Mouse (Mus musculus): ENCODE results near the gene Fgf11. TPM values are rescaled to one million over a fixed set of nuclear protein-coding genes. Genes with fewer than 3 reads are reported as not detected.

Gene Fgf11
- polyA plus RNA-seq, 1 experiment from 2014 or later, result 0.97 TPM

- Histone ChIP-seq H3K9me3 (no peaks in the 10 kb centered on the region), H3K4me3 (peak overlapping the region; percentile 69), H3K36me3 (peaks cover 7% of the 10 kb centered on the region), H3K27me3 (ENCODE audit: insufficient read depth, poor library complexity, severe bottlenecking) (peaks cover 49% of the 10 kb centered on the region), H3K27ac (no peak overlapping the region), H3K4me1 (peaks cover 62% of the 10 kb centered on the region)
- WGBS, result 8% methylated on average over 9 of the region's 9 CpGs
- no peak for DNase-seq (ENCODE audit: low spot score)
These were observed 33.8 kb upstream of the Fgf11 start for GRCm38 (mm10) chr11:69835326-69835965.

DNA sequence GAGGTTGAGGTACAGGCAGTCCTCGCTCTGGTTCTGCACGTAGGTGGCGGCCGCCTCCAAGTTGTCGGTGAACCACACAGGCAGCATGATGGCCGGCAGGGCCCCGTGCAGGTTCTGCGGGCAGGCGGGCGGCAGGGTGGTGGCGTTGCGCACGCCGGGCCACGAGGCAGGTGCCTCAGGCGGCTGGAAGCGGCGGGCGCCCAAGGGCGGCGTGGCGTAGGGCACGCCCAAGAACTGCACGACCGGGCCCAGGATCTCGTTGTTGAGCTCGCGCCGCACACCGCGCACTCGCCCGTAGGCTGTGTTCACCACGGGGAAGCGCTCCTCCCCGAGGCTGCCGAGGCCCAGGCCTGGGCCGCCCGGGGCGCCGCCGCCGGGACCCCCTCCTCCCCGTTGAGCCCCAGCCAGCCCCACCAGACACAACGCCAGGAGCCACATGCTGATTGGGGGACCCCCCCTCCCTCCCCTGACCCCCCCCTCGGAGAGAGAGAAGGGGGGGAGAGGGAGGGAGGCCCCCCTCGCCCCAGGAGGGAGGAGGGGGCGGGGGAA, 32.4 kb upstream of the Fgf11 start:
- peaks cover 61% of the 10 kb centered on the region for H3K4me1 ChIP-seq
- H3K4me3 ChIP-seq, result peak overlapping the region; percentile 67
- peak overlapping the region; percentile 89 for H3K27ac ChIP-seq
- H3K36me3 ChIP-seq, result peaks cover 10% of the 10 kb centered on the region
- no peaks in the 10 kb centered on the region for H3K9me3 ChIP-seq
- 4% methylated on average over 47 of the region's 48 CpGs for WGBS
- peaks cover 49% of the 10 kb centered on the region for H3K27me3 ChIP-seq (ENCODE audit: insufficient read depth, poor library complexity, severe bottlenecking)
- DNase-seq (ENCODE audit: low spot score), result no peak

GRCm38 (mm10) chr11:69833554-69833953, 31.9 kb upstream of the Fgf11 start:
- H3K27ac ChIP-seq, result peak overlapping the region; percentile 89
- 39% methylated on average over 8 of the region's 8 CpGs for WGBS
- peaks cover 62% of the 10 kb centered on the region for H3K4me1 ChIP-seq
- H3K9me3 ChIP-seq, result no peaks in the 10 kb centered on the region
- no peak for DNase-seq (ENCODE audit: low spot score)
- H3K36me3 ChIP-seq, result peaks cover 13% of the 10 kb centered on the region
- H3K27me3 ChIP-seq (ENCODE audit: insufficient read depth, poor library complexity, severe bottlenecking), result peaks cover 49% of the 10 kb centered on the region
- H3K4me3 ChIP-seq, result peak overlapping the region; percentile 67

GRCm38 (mm10) chr11:69828832-69829231, 27.2 kb upstream of the Fgf11 start:
- peaks cover 21% of the 10 kb centered on the region for H3K4me1 ChIP-seq
- no peak overlapping the region for H3K4me3 ChIP-seq
- no peak for DNase-seq (ENCODE audit: low spot score)
- H3K27me3 ChIP-seq (ENCODE audit: insufficient read depth, poor library complexity, severe bottlenecking), result peaks cover 17% of the 10 kb centered on the region
- no peaks in the 10 kb centered on the region for H3K9me3 ChIP-seq
- H3K36me3 ChIP-seq, result peaks cover 49% of the 10 kb centered on the region
- WGBS, result 67% methylated on average over 5 of the region's 5 CpGs
- H3K27ac ChIP-seq, result no peak overlapping the region

- H3K36me3 ChIP-seq, result peaks cover 35% of the 10 kb centered on the region
- no peak for DNase-seq (ENCODE audit: low spot score)
- 65% methylated on average over 2 of the region's 2 CpGs for WGBS
- H3K4me3 ChIP-seq, result no peak overlapping the region
- H3K27me3 ChIP-seq (ENCODE audit: insufficient read depth, poor library complexity, severe bottlenecking), result no peaks in the 10 kb centered on the region
- H3K27ac ChIP-seq, result no peak overlapping the region
- no peaks in the 10 kb centered on the region for H3K9me3 ChIP-seq
- H3K4me1 ChIP-seq, result no peaks in the 10 kb centered on the region
These were observed 21.8 kb upstream of the Fgf11 start for GRCm38 (mm10) chr11:69823456-69823855.

- no peak for DNase-seq (ENCODE audit: low spot score)
- 80% methylated on average over 3 of the region's 3 CpGs for WGBS
- no peak within 1 kb of the TSS for H3K27ac ChIP-seq
- H3K4me3 ChIP-seq, result no peak within 1 kb of the TSS
- no peaks in the 10 kb centered on the region for H3K4me1 ChIP-seq
- H3K27me3 ChIP-seq (ENCODE audit: insufficient read depth, poor library complexity, severe bottlenecking), result peaks cover 11% of the 10 kb centered on the region; the same call in 1 of the 2 replicates
- H3K9me3 ChIP-seq, result 0 out of 2 replicates have a peak, but pooled peaks cover 5% of the 10 kb centered on the region
- peaks cover 22% of the 10 kb centered on the region for H3K36me3 ChIP-seq
These were observed 20.4 kb upstream of the Fgf11 start, which contains the start of gene Spem1 for GRCm38 (mm10) chr11:69822080-69822479. Gene Spem1, minus strand, starts transcription at chr11:69822180.

GRCm38 (mm10) chr11:69818871-69819270, 17.2 kb upstream of the Fgf11 start:
- Histone ChIP-seq H3K27ac (no peak overlapping the region), H3K4me1 (no peaks in the 10 kb centered on the region), H3K36me3 (no peaks in the 10 kb centered on the region; the same call in 1 of the 2 replicates), H3K4me3 (no peak overlapping the region), H3K9me3 (0 out of 2 replicates have a peak, but pooled peaks cover 5% of the 10 kb centered on the region), H3K27me3 (ENCODE audit: insufficient read depth, poor library complexity, severe bottlenecking) (peaks cover 20% of the 10 kb centered on the region; the same call in 1 of the 2 replicates)
- WGBS, result 83% methylated on average over 8 of the region's 8 CpGs
- no peak for DNase-seq (ENCODE audit: low spot score)

DNA sequence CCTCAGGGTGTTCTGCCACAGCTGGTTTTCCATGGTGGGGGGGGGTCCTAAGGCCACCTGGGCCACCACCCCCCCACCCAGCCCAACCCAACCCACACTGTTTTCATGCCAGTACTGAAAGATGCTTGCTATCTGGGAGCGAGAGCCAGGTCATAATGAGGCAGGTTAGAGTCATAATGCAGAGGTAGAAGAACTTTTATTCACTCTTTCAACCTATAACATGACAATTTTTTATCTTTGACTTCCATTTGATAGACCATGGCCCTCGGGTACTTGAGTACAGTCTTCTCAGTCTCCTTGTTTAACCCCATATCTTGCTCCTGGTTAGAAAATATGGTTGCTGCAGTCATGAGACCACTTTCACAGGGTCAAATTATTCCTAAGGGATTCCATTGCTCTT, 16.7 kb upstream of the Fgf11 start, which contains the start of gene Spem2:
TSS of gene Spem2 (minus strand) at position 101 of the 400 bp plus-strand sequence.
- H3K9me3 ChIP-seq, result 0 out of 2 replicates have a peak, but pooled peaks cover 5% of the 10 kb centered on the region
- H3K4me1 ChIP-seq, result no peaks in the 10 kb centered on the region
- no peak for DNase-seq (ENCODE audit: low spot score)
- WGBS, result 71% methylated on average over 2 of the region's 2 CpGs
- H3K36me3 ChIP-seq, result no peaks in the 10 kb centered on the region; the same call in 1 of the 2 replicates
- H3K27ac ChIP-seq, result no peak within 1 kb of the TSS
- peaks cover 24% of the 10 kb centered on the region; the same call in 1 of the 2 replicates for H3K27me3 ChIP-seq (ENCODE audit: insufficient read depth, poor library complexity, severe bottlenecking)
- H3K4me3 ChIP-seq, result no peak within 1 kb of the TSS

GRCm38 (mm10) chr11:69816520-69816919, 14.9 kb upstream of the Fgf11 start:
- 0 out of 2 replicates have a peak, but pooled peaks cover 5% of the 10 kb centered on the region for H3K9me3 ChIP-seq
- H3K27ac ChIP-seq, result no peak overlapping the region
- no peaks in the 10 kb centered on the region for H3K4me1 ChIP-seq
- WGBS, result 87% methylated on average over 12 of the region's 12 CpGs
- no peak for DNase-seq (ENCODE audit: low spot score)
- H3K36me3 ChIP-seq, result no peaks in the 10 kb centered on the region; the same call in 1 of the 2 replicates
- peaks cover 24% of the 10 kb centered on the region; the same call in 1 of the 2 replicates for H3K27me3 ChIP-seq (ENCODE audit: insufficient read depth, poor library complexity, severe bottlenecking)
- no peak overlapping the region for H3K4me3 ChIP-seq

DNA sequence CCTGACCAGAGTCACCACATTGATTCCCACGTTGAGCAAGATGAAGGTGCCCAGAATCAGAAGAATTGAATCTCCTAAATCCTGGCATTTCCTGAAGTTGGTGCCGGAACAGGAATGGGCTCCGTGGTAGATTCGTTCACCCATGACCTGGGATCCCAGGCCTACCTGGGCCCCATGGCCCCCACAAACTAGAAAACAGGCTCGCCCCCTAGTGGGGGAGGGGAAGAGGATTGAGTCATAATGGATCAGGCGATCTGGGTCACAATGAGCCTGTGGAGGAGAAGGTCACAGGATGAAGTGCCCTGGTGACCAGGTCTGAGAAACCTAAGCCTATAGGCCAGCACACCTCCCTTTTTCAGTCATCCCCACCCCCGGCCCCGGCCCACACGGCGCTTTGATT, 13.5 kb upstream of the Fgf11 start, which contains the start of gene Gm39566:
TSS of gene Gm39566 (minus strand) at position 144 of the 400 bp plus-strand sequence.
- no peak within 1 kb of the TSS for H3K4me3 ChIP-seq
- DNase-seq (ENCODE audit: low spot score), result no peak
- 0 out of 2 replicates have a peak, but pooled peaks cover 5% of the 10 kb centered on the region for H3K9me3 ChIP-seq
- no peaks in the 10 kb centered on the region for H3K4me1 ChIP-seq
- no peak within 1 kb of the TSS; the same call in 1 of the 2 replicates for H3K27ac ChIP-seq
- WGBS, result 53% methylated on average over 10 of the region's 10 CpGs
- H3K27me3 ChIP-seq (ENCODE audit: insufficient read depth, poor library complexity, severe bottlenecking), result peaks cover 30% of the 10 kb centered on the region
- H3K36me3 ChIP-seq, result no peaks in the 10 kb centered on the region; the same call in 1 of the 2 replicates

GRCm38 (mm10) chr11:69810280-69810679, 8.6 kb upstream of the Fgf11 start:
- Histone ChIP-seq H3K27me3 (ENCODE audit: insufficient read depth, poor library complexity, severe bottlenecking) (peaks cover 41% of the 10 kb centered on the region), H3K27ac (no peak overlapping the region), H3K4me1 (peaks cover 3% of the 10 kb centered on the region; the same call in 1 of the 2 replicates), H3K4me3 (no peak overlapping the region), H3K9me3 (0 out of 2 replicates have a peak, but pooled peaks cover 3% of the 10 kb centered on the region), H3K36me3 (no peaks in the 10 kb centered on the region)
- DNase-seq (ENCODE audit: low spot score), result no peak

- no peaks in the 10 kb centered on the region for H3K36me3 ChIP-seq
- H3K9me3 ChIP-seq, result 0 out of 2 replicates have a peak, but pooled peaks cover 3% of the 10 kb centered on the region
- DNase-seq (ENCODE audit: low spot score), result no peak
- peaks cover 29% of the 10 kb centered on the region for H3K4me1 ChIP-seq
- H3K27ac ChIP-seq, result no peak overlapping the region
- peaks cover 57% of the 10 kb centered on the region for H3K27me3 ChIP-seq (ENCODE audit: insufficient read depth, poor library complexity, severe bottlenecking)
- no peak overlapping the region for H3K4me3 ChIP-seq
- 77% methylated on average over 2 of the region's 2 CpGs for WGBS
These were observed 6.0 kb upstream of the Fgf11 start for GRCm38 (mm10) chr11:69807641-69808040.

- H3K4me3 ChIP-seq, result no peak overlapping the region
- WGBS, result 69% methylated on average over 4 of the region's 4 CpGs
- no peak overlapping the region for H3K27ac ChIP-seq
- no peaks in the 10 kb centered on the region for H3K36me3 ChIP-seq
- H3K4me1 ChIP-seq, result peaks cover 42% of the 10 kb centered on the region
- H3K9me3 ChIP-seq, result 0 out of 2 replicates have a peak, but pooled peaks cover 3% of the 10 kb centered on the region
- H3K27me3 ChIP-seq (ENCODE audit: insufficient read depth, poor library complexity, severe bottlenecking), result peaks cover 70% of the 10 kb centered on the region
- no peak for DNase-seq (ENCODE audit: low spot score)
These were observed 4.7 kb upstream of the Fgf11 start for GRCm38 (mm10) chr11:69806378-69806777.
